Mouse (Mus musculus) neural tube, embryonic 13.5 days (tissue): Measurements from ENCODE around the gene Anapc1. TPM values are rescaled to one million over a fixed set of nuclear protein-coding genes. Genes with fewer than 3 reads are reported as not detected.
A peak's percentile ranks its signal among the peaks of the same experiment; 100 is the strongest.
"Not testable (repeated sequence)": the region's sequence is repeated elsewhere in the genome, so short reads cannot be mapped to it uniquely, and the experiment has no call there.

Experiments used
- ATAC-seq: fragments of 200-750 bp; cut with Nextera tagmentation; 2 replicates; pipeline ENCODE4 v1.8.0; 2017; ENCODE audit warnings: low read depth, mild to moderate bottlenecking, moderate TSS enrichment, moderate library complexity
- H3K27ac ChIP-seq: fragments of 300-500 bp; sonication (generic); replicated peaks from 2 replicates; pipeline ENCODE4 v1.5.1; 2015; ENCODE audit warnings: moderate library complexity, mild to moderate bottlenecking, inconsistent platforms
- H3K27me3 ChIP-seq: fragments of 300-500 bp; sonication (generic); 2 replicates; pipeline ENCODE4 v1.6.1; 2015; ENCODE audit warnings: mild to moderate bottlenecking, inconsistent platforms
- H3K36me3 ChIP-seq: fragments of 300-500 bp; sonication (generic); 2 replicates; pipeline ENCODE4 v1.6.1; 2015; ENCODE audit warnings: mild to moderate bottlenecking, inconsistent platforms
- H3K4me1 ChIP-seq: fragments of 300-500 bp; sonication (generic); replicated peaks from 2 replicates; pipeline ENCODE4 v1.6.1; 2015; ENCODE audit warnings: inconsistent platforms
- H3K4me2 ChIP-seq: fragments of 300-500 bp; sonication (generic); 2 replicates; pipeline ENCODE4 v1.6.1; 2015; ENCODE audit warnings: inconsistent platforms, mild to moderate bottlenecking, moderate library complexity
- H3K4me3 ChIP-seq: fragments of 300-500 bp; sonication (generic); 2 replicates; pipeline ENCODE4 v1.5.1; 2015; ENCODE audit warnings: mild to moderate bottlenecking, inconsistent platforms
- H3K9ac ChIP-seq: fragments of 300-500 bp; sonication (generic); 2 replicates; pipeline ENCODE4 v1.6.1; 2015; ENCODE audit warnings: moderate library complexity, mild to moderate bottlenecking, inconsistent platforms
- H3K9me3 ChIP-seq: fragments of 300-500 bp; sonication (generic); 2 replicates; pipeline ENCODE4 v1.6.1; 2016; ENCODE audit warnings: inconsistent platforms
- WGBS: fragments of 180-500 bp; shearing (Covaris S2); methylation state at CpG from one replicate; pipeline ENCODE4 v1.1.7; 2015; 5-methylcytosine and 5-hydroxymethylcytosine counted together
- polyA plus RNA-seq: library from polyadenylated mRNA; unstranded; fragments of >200 nt; fragmentation: Nextera tagmentation; extraction: Ambion mirVana; gene quantifications from 2 replicates; pipeline ENCODE4 v1.2.1, GENCODE M21; 2015

Anapc1 gene
- polyA plus RNA-seq, 1 experiment from 2014 or later: 41.8 TPM

- H3K27ac ChIP-seq: no peak overlapping the region
- H3K27me3 ChIP-seq: peaks cover 27% of the 10 kb centered on the region
- ATAC-seq: no peak
- H3K36me3 ChIP-seq: no peaks in the 10 kb centered on the region
- no peak overlapping the region for H3K4me2 ChIP-seq
- H3K9me3 ChIP-seq: no peaks in the 10 kb centered on the region
- H3K4me1 ChIP-seq: peaks cover 20% of the 10 kb centered on the region
- no peak overlapping the region for H3K4me3 ChIP-seq
- H3K9ac ChIP-seq: no peak overlapping the region
Measured at GRCm38 (mm10) chr2:128694548-128694947, 7.4 kb upstream of the Anapc1 start.

- Histone ChIP-seq H3K27me3 (peaks cover 20% of the 10 kb centered on the region), H3K4me1 (peaks cover 13% of the 10 kb centered on the region)
- H3K36me3 ChIP-seq, H3K4me3 ChIP-seq, H3K9ac ChIP-seq, ATAC-seq, H3K9me3 ChIP-seq, H3K4me2 ChIP-seq, H3K27ac ChIP-seq: not testable (repeated sequence)
- 84% methylated on average over 2 of the region's 3 CpGs for WGBS
Measured at GRCm38 (mm10) chr2:128693828-128694227, 6.6 kb upstream of the Anapc1 start.

- ATAC-seq: no peak
Measured at GRCm38 (mm10) chr2:128693236-128693635, 6.0 kb upstream of the Anapc1 start.

GRCm38 (mm10) chr2:128692771-128693170, 5.6 kb upstream of the Anapc1 start:
- ATAC-seq: no peak
- WGBS: 91% methylated on average over 10 of the region's 10 CpGs

More at GRCm38 (mm10) chr2:128693236-128693635, 6.0 kb upstream of the Anapc1 start:
- H3K4me1 ChIP-seq: peaks cover 7% of the 10 kb centered on the region
- no peak overlapping the region for H3K9ac ChIP-seq
- H3K4me2 ChIP-seq: no peak overlapping the region
- no peak overlapping the region for H3K27ac ChIP-seq
- H3K36me3 ChIP-seq: no peaks in the 10 kb centered on the region
- peaks cover 14% of the 10 kb centered on the region for H3K27me3 ChIP-seq
- WGBS: 77% methylated on average over 4 of the region's 4 CpGs
- no peak overlapping the region for H3K4me3 ChIP-seq
- H3K9me3 ChIP-seq: no peaks in the 10 kb centered on the region

GRCm38 (mm10) chr2:128692336-128692735, 5.1 kb upstream of the Anapc1 start:
- no peaks in the 10 kb centered on the region for H3K9me3 ChIP-seq
- H3K4me2 ChIP-seq: no peak overlapping the region
- no peak for ATAC-seq
- no peak overlapping the region for H3K27ac ChIP-seq
- no peak overlapping the region for H3K9ac ChIP-seq
- H3K27me3 ChIP-seq: peaks cover 5% of the 10 kb centered on the region; the same call in 1 of the 2 replicates
- H3K4me3 ChIP-seq: no peak overlapping the region
- peaks cover 6% of the 10 kb centered on the region; the same call in 1 of the 2 replicates for H3K4me1 ChIP-seq
- no peaks in the 10 kb centered on the region for H3K36me3 ChIP-seq
- WGBS: 75% methylated on average over 14 of the region's 14 CpGs

More at GRCm38 (mm10) chr2:128692771-128693170, 5.6 kb upstream of the Anapc1 start:
- H3K4me2 ChIP-seq: no peak overlapping the region
- no peak overlapping the region for H3K4me3 ChIP-seq
- no peak overlapping the region for H3K27ac ChIP-seq
- no peaks in the 10 kb centered on the region for H3K9me3 ChIP-seq
- H3K27me3 ChIP-seq: peaks cover 9% of the 10 kb centered on the region; the same call in 1 of the 2 replicates
- H3K36me3 ChIP-seq: no peaks in the 10 kb centered on the region
- no peak overlapping the region for H3K9ac ChIP-seq
- H3K4me1 ChIP-seq: peaks cover 8% of the 10 kb centered on the region

GRCm38 (mm10) chr2:128687558-128688120, 448 bp upstream of the Anapc1 start:
- Histone ChIP-seq H3K4me2 (peak overlapping the region; percentile 79), H3K9me3 (no peaks in the 10 kb centered on the region), H3K4me1 (peaks cover 21% of the 10 kb centered on the region), H3K9ac (peak overlapping the region; percentile 96), H3K4me3 (peak overlapping the region; percentile 99), H3K27ac (peak overlapping the region; percentile 90), H3K36me3 (peaks cover 13% of the 10 kb centered on the region), H3K27me3 (no peaks in the 10 kb centered on the region)
- WGBS: 45% methylated on average over 10 of the region's 10 CpGs
- ATAC-seq: peak; percentile 92

- peaks cover 5% of the 10 kb centered on the region for H3K4me1 ChIP-seq
- WGBS: 81% methylated on average over 4 of the region's 4 CpGs
- no peak overlapping the region for H3K4me2 ChIP-seq
- no peak overlapping the region for H3K27ac ChIP-seq
- no peak overlapping the region for H3K9ac ChIP-seq
- no peak overlapping the region for H3K4me3 ChIP-seq
- H3K36me3 ChIP-seq: peaks cover 71% of the 10 kb centered on the region
- no peaks in the 10 kb centered on the region for H3K27me3 ChIP-seq
- H3K9me3 ChIP-seq: no peaks in the 10 kb centered on the region
- no peak for ATAC-seq
Measured at GRCm38 (mm10) chr2:128680661-128681060, 6.5 kb downstream of the Anapc1 start.

- H3K4me1 ChIP-seq: no peaks in the 10 kb centered on the region
- H3K4me3 ChIP-seq: no peak overlapping the region
- no peaks in the 10 kb centered on the region for H3K9me3 ChIP-seq
- no peak overlapping the region for H3K9ac ChIP-seq
- no peak overlapping the region for H3K4me2 ChIP-seq
- no peaks in the 10 kb centered on the region for H3K27me3 ChIP-seq
- H3K27ac ChIP-seq: no peak overlapping the region
- H3K36me3 ChIP-seq: peaks cover 92% of the 10 kb centered on the region
- no peak for ATAC-seq
- 86% methylated on average over 1 of the region's 1 CpGs for WGBS
Measured at GRCm38 (mm10) chr2:128620578-128620977, 66.6 kb downstream of the Anapc1 start.

GRCm38 (mm10) chr2:128615366-128615765, 71.8 kb downstream of the Anapc1 start:
- no peak overlapping the region for H3K4me2 ChIP-seq
- H3K27me3 ChIP-seq: no peaks in the 10 kb centered on the region
- no peaks in the 10 kb centered on the region for H3K9me3 ChIP-seq
- H3K36me3 ChIP-seq: peaks cover 92% of the 10 kb centered on the region
- 87% methylated on average over 4 of the region's 4 CpGs for WGBS
- H3K9ac ChIP-seq: no peak overlapping the region
- no peak for ATAC-seq
- no peak overlapping the region for H3K4me3 ChIP-seq
- H3K4me1 ChIP-seq: no peaks in the 10 kb centered on the region
- H3K27ac ChIP-seq: no peak overlapping the region

- Histone ChIP-seq H3K36me3 (peaks cover 86% of the 10 kb centered on the region), H3K4me2 (no peak overlapping the region), H3K4me1 (no peaks in the 10 kb centered on the region), H3K27me3 (no peaks in the 10 kb centered on the region), H3K27ac (no peak overlapping the region), H3K9me3 (no peaks in the 10 kb centered on the region), H3K9ac (no peak overlapping the region), H3K4me3 (no peak overlapping the region)
- no peak for ATAC-seq
- 81% methylated on average over 5 of the region's 5 CpGs for WGBS
Measured at GRCm38 (mm10) chr2:128613365-128613764, 73.8 kb downstream of the Anapc1 start.

GRCm38 (mm10) chr2:128612275-128612674, 74.9 kb downstream of the Anapc1 start:
- Histone ChIP-seq H3K4me2 (no peak overlapping the region), H3K27ac (no peak overlapping the region), H3K4me1 (no peaks in the 10 kb centered on the region), H3K9ac (no peak overlapping the region), H3K27me3 (no peaks in the 10 kb centered on the region), H3K36me3 (peaks cover 75% of the 10 kb centered on the region), H3K9me3 (0 out of 2 replicates have a peak, but pooled peaks cover 3% of the 10 kb centered on the region), H3K4me3 (no peak overlapping the region)
- 94% methylated on average over 7 of the region's 7 CpGs for WGBS
- ATAC-seq: no peak

GRCm38 (mm10) chr2:128611178-128611577, 76.0 kb downstream of the Anapc1 start:
- Histone ChIP-seq H3K27ac (no peak overlapping the region), H3K9me3 (0 out of 2 replicates have a peak, but pooled peaks cover 11% of the 10 kb centered on the region), H3K36me3 (peaks cover 68% of the 10 kb centered on the region), H3K27me3 (no peaks in the 10 kb centered on the region), H3K4me2 (no peak overlapping the region), H3K4me1 (no peaks in the 10 kb centered on the region), H3K9ac (no peak overlapping the region), H3K4me3 (no peak overlapping the region)
- no peak for ATAC-seq
- 91% methylated on average over 8 of the region's 8 CpGs for WGBS

GRCm38 (mm10) chr2:128609286-128609685, 77.9 kb downstream of the Anapc1 start:
- peaks cover 17% of the 10 kb centered on the region; the same call in 1 of the 2 replicates for H3K9me3 ChIP-seq
- 85% methylated on average over 5 of the region's 5 CpGs for whole genome bisulfite sequencing
- no peaks in the 10 kb centered on the region for H3K27me3 ChIP-seq
- H3K4me1 ChIP-seq: no peaks in the 10 kb centered on the region
- H3K4me2 ChIP-seq: no peak overlapping the region
- no peak for ATAC-seq
- H3K9ac ChIP-seq: no peak overlapping the region
- no peak overlapping the region for H3K27ac ChIP-seq
- no peak overlapping the region for H3K4me3 ChIP-seq
- peaks cover 53% of the 10 kb centered on the region for H3K36me3 ChIP-seq
